Mouse (Mus musculus) CD4-positive helper T cell, adult 2 months (primary cell): ENCODE measurements at regions not wholly inside any gene's neighbourhood (a gene's known extent, or its start where the extent isn't known, plus 50 kb on each side); places are given as distances from the start of the nearest gene placed in this dataset.
A peak's percentile ranks its signal among the peaks of the same experiment; 100 is the strongest.
"Not testable (repeated sequence)": the region's sequence is repeated elsewhere in the genome, so short reads cannot be mapped to it uniquely, and the experiment has no call there.

Experiments
- DNase-seq: peaks from one replicate; pipeline ENCODE4 v3.0.0-alpha.2; 2012; ENCODE audit warnings: low read depth, missing footprints, low spot score

DNA sequence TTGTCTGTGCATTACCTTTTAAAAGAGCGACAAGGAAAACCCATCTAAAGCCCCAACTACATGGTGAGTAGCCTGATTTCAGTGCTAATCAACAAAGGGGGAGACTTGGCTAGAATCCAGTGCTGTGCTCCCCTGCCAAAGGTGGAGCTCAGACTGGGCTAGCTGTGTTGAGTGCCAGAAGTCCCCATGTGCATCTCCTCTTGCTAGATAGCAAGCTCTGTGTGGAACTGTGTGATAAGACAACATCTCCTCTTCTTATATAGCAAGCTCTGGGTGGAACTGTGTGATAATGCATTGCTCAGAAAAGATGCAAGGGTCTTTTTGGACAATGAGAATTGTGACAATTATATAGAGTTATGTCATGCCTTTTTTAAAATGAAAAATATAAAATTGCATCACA, 741.4 kb downstream of the Adam6a start:
- no peak for DNase-seq

DNA sequence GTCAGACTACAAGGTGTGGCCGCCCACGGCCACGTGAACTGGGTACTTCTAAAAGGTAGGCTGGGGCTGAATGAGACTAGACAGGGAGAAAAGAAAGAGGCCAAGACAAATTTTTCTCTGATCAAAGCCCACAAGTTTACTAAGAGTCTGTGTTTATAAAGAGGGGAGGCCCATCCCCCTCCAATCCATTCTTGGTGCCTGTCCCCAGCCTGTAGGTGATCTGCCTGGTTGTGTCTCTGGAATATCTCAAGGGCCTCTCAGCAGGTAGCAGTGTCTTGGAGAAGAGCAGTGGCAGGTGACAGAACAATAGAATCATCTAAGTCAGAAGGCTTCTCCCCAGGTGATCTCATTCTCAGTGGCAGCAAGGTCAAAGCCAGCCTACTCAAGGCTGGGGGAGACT, 743.3 kb downstream of the Adam6a start:
- no peak for DNase-seq

DNA sequence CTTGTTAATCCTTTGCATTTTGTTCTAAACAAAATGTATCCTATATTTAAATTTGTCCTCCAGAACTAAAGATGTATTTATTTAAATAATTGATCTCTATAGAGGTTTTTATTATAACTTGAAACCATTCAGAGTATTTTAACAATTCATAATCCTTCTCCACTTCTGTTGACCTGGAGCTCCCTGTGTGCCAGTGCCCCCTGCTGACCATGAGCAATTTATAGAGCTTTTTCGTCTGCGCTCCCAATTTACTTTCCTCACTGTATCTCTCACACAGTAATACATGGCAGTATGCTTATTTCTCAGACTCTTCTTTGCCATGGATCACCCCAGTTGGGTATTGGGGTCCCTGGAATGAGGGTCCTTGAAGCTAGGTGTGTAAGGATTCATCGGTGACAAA, 747.4 kb downstream of the Adam6a start:
- no peak for DNase-seq

DNA sequence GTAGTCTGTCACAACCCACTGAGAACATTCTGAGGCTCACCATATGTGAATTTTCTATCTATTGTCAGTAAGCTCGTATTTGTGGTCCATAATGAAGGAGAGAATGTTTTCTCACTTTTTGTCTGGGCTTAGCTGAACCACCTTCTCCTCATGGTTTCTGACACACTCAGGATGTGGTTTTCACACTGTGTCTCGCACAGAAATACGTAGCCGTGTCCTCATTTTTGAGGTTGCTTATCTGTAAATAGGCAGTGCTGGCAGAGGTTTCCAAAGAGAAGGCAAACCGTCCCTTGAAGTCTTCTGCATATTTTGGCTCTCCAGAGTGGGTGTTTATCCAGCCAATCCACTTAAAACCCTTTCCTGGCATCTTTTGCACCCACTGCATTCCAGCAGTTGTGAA, 756.1 kb downstream of the Adam6a start:
- peak; percentile 69 for DNase-seq

DNA sequence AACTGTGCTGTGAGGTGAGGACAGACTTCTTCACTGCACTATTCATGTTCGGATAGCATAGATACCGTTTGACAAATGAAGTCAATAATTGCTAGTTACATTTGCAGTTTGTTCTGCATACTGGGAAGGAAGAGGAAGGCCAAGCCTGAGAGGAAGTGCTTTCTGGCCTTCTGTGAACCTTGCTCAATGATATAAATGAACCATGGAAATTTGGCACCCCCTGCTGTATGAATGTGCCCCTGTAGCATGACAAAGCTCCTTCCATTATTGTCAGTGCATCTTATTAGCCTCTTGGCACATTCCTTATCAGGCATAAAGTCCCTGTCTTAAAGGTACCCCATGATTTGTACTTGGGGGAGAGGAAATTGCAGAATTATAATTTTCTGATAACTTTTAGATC, 758.0 kb downstream of the Adam6a start:
- DNase-seq, result no peak

DNA sequence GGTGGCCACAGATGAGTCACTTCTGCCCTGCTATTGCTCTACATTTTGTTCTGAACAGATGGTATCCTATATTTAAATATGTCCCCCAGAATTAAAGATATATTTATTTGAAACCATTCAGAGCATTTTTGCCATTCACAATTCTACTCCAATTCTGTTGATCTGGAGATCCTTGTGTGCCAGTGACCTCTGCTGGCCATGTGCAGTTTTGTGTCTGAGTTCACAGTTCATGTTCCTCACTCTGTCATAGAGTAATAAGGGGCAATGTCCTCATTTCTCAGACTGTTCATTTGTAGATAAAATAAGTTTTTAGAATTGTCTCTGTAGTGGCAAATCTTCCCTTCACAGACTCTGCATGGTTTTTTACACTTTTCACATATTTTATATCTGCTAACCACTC, 788.8 kb downstream of the Adam6a start:
- no peak for DNase-seq

DNA sequence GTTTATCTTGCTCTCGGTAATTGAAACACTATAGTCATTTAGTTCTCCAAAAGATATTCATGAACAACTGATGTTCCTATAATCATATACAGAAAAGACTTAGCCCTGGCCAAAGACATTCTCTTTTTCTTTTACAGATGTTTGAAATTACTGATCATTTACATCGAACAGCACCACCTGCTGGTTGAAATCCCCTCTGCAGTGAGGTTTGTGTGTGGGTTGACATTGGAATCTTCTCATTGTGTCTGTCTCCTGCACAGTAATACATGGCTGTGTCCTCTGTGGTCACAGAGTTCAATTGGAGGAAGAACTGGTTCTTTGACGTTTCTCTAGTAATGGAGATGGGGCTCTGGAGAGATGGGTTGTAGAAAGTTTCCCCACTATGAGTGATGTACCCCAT, 822.6 kb downstream of the Adam6a start:
- peak; percentile 21 for DNase-seq

DNA sequence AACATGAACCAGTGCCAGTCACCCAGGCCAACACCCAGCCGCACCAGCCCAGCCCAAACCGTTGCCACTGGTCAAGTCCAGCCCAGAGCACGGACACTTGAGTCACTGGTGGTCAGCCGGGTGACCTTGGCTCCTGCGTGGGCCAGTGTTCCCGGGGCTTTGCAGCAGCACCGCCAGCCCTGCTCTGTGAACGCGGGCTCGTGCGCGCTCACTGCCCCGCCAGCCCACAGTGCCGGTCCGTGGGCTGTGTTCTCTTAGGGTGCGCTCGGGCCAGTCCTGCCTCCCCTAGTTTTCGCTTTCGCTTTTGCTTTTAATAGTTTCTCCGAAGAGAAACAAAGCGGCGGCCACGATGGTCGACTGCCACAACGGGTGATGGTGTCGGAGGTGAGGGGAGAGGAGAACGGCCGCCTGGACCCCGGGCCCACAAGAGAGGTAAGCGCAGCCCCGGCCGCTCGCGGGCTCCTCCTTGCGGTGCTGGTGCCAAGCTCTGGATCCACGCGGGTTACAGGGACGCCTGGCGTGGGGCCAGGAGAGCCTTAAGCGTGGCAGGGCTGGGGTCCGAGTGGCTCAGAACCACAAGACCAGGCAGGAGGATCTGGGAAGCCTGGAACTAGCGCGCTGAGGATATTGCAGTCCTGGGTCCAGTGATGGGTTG, 835.1 kb downstream of the Adam6a start:
- DNase-seq, result peak; percentile 71

DNA sequence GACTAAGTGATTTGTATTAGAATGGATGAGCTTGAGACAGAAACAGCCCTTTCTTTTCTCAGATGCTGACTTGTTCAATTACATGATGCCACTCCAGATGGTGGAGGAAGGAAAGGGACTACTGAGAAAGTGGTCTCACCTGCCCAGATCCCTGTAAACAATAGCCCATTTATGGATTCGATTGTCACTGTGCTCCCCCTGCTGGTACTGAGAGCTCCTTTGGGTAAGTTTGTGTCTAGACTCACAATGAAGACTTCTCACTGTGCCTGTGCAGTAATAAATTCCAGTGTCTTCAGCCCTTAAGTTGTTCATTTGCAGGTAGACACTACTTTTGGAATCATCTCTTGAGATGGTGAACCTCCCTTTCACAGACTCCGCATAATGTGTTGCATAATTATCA, 847.7 kb downstream of the Adam6a start:
- no peak for DNase-seq

DNA sequence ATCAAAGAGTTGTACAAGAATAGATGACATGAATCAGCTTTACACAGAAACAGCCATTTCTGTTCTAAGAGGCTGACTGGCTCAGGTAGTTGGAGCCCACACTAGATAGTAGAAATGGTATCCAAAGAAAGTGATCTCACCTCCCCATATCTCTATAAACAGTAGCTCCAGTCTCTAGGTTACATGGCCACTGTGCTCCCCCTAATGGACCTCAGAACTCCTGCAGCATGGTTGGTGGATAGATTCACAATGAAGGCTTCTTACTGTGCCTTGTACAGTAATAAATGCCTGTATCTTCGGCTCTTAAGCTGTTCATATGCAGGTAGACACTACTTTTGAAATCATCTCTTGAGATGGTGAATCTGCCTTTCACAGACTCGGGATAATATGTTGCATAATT, 862.5 kb downstream of the Adam6a start:
- no peak for DNase-seq

DNA sequence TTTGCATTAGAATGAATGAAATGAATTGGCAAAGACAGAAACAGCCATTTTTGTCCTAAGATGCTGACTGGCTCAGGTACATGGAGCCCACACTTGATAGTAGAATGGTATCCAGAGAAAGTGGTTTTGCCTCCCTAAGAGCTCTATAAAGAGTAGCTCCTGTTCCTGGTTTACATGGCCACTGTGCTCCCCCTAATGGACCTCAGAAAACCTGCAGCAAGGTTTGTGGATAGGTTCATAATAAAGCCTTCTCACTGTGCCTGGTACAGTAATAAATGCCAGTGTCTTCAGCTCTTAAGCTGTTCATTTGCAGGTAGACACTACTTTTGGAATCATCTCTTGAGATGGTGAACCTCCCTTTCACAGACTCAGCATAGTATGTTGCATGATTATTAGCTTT, 890.8 kb downstream of the Adam6a start:
- no peak for DNase-seq

DNA sequence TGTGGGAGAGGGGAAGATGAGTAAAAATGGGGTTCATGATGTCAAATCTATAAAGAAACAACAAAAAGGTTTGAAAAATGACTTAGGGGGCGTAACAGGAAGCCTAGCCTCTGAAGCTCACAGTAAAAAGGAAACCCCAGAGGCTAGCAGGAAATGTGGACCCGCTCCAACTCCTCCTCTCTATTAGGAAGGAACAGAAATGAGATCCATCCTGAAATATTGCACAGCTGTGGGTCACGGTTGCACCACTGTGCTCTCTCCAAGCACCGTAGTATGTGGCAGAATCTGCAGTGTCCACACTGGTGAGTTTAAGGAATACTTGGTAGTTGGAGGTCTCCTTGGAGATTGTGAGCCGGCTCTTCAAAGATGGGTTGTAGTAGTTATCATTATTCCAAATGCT, 918.3 kb downstream of the Adam6a start:
- no peak for DNase-seq

DNA sequence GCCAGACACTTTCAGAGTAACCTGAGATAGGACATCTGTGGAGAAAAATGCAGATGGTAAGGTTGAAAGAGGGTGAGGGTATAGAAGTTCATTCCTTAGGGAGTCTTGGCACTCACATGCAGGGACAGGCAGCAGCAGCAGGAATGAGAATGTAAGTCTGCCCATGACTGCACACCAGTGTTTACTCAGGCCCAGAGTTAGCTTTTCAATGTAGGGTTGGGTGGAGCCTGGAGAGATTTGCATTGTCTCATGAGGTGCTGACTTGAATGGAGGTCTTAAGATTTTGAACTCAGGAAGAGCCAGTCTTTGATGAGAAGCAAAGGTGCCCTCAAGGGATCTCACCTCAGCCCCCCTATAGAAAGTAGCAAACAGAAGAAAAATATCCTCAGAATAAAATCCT, 918.9 kb downstream of the Adam6a start:
- no peak for DNase-seq

DNA sequence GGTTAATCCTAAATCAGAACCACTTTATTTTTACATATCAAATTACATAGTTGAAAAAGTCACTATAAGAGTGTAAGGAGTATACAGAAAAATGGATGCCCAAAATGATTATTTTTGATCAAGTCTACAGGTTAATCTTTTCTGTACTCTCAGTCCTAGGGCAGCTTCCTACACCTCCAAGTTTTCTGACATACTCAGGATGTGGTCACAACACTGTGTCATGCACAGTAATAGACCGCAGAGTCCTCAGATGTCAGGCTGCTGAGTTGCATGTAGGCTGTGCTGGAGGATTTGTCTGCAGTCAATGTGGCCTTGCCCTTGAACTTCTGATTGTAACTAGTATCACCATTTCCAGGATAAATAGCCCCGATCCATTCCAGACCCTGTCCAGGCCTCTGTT, 925.1 kb downstream of the Adam6a start:
- DNase-seq, result peak; percentile 42

DNA sequence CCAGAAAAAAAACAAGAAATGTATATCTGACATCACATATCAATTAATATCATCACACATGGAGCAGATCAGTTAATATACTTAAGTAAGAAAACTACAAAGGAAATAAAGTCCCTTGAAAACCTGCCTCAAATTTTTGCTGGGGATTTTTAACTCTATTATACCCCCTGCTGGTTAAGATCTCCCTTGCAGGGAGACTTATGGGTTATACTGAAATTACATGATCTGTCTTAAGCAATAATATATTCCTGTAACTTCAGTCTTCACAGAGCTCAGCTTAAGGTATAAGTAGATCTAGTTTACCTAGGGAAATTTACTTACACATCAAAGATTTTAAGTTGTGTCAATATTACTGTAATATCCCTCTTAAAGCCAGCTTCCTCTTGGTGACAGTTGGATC, 929.0 kb downstream of the Adam6a start:
- not testable (repeated sequence) for DNase-seq

DNA sequence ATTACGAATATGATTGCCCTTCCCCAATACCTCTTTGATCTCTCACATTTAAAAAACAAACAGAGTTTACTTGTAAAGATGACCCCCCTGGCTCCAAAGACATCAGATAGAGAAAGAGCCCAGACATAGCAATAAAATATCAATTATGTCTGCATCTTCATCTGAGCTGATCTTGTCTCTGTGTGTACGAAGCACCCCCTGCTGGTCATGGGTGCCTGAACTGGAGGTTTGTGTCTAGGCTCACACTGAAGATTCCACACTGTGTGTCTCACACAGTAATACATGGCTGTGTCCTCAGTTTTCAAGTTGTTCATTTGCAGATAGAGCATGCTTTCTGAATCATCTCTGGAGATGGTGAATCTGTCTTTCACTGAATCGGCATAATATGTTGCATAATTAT, 935.0 kb downstream of the Adam6a start:
- DNase-seq, result no peak

DNA sequence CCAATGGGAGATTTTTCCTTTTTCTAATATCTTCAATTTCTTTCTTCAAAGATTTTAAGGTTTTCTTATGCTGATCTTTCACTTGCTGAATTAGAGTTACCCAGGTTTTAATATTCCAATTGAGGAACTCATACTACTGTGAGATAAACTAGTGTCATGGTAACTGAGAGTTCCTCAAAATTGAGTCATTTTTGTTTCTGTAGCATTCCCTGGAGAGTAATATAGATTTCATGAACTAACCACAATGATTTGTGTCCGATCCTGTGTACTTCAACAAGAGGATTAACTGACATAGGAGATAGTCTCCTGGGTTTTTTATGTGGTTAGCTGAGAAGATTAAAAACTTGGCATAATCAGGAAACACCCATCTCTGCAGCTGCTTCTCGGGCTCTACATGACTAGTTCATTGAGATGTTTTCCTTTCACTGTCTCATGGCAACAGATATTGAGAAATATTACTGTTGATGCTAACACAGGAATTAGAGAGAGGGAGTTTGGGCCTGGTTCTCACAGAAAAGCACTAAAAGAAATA, 949.9 kb downstream of the Adam6a start:
- not testable (repeated sequence) for DNase-seq

DNA sequence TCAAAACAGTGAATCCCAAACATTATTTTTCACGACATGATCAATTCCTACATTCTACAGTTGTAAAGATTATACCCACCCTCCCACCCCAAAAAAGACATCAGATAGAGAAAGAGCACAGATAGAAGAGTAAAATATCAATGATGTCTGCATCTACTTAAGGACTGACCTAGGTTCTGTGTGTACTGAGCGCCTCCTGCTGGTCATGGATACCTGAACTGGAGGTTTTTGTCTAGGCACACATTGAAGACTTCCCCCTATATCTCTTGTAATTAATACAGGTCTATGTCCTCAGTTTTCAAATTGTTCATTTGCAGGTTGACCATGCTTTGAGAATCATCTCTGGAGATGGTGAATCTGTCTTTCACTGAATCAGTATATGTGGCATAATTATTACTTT, 952.0 kb downstream of the Adam6a start:
- peak; percentile 10 for DNase-seq

DNA sequence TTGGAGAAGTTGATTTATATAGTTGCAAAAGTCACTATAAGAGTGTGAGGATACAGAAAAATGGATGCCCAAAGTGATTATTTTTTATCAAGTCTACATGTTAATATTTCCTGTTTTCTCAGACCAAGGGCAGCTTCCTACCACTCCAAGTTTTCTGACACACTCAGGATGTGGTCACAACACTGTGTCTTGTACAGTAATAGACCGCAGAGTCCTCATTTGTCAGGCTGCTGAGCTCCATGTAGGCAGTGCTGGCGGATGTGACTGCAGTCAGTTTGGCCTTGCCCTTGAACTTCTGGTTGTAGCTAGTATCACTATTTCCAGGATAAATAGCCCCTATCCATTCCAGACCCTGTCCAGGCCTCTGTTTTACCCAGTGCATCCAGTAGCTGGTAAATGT, 969.4 kb downstream of the Adam6a start:
- no peak for DNase-seq

DNA sequence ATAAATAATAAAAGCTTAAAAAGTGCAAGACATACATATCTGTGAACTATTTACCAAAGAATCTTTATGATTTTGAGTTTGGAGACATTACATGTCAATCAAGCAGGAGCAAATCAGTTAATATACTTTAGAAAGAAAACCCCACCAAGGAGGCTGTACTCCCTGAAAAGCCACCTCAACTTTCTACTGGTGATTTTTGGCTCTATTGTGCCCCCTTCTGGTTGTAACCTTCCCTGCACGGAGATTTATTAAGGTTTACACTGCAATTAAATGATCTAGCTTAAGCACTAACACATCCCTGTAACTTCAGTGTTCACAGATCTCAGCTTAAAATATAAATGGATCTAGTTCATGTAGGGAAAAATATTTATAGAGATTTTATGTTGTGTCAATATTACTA, 998.4 kb downstream of the Adam6a start:
- not testable (repeated sequence) for DNase-seq

DNA sequence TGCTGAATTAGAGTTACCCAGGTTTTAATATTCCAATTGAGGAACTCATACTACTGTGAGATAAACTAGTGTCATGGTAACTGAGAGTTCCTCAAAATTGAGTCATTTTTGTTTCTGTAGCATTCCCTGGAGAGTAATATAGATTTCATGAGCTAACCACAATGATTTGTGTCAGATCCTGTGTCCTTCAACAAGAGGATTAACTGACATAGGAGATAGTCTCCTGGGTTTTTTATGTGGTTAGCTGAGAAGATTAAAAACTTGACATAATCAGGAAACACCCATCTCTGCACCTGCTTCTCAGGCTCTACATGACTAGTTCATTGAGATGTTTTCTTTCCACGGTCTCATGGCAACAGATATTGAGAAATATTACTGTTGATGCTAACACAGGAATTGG, 1001.2 kb downstream of the Adam6a start:
- DNase-seq, result not testable (repeated sequence)

DNA sequence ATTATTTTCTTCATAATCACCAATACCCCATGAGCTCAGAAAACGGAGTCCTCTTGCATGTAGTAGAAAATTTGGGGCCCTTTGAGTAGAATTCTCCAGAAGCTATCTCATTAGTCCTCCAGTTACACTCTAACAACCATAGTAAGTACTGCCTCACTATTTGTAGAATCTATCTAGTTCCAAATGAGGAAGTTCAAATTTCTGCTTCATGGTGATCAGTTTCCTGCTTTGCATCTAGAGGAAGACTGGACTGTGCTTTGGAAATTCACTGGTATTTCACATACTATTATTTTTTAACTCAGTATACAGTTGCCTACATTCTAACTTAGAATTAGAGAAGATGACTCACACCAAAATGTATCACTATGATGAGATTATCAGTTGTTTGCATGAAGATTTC, 1018.7 kb downstream of the Adam6a start:
- DNase-seq, result no peak

DNA sequence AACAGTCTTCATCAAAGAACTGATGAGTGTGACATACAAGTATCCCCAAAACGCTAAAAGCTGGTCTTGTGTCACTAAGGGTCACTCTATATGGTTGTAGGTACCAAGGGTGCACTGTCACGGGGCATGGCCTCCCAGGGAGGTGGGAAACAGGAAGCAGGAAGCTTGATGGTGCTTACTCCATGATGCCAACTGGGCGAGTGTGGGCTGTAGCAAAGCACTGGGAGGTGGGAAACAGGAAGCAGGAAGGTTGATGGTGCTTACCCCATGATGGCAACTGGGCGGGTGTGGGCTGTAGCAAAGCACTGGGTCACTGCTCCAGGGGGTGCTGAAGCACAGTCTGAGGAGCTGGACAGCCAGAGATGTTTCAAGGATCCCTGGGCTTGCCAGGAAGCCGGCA, 1019.3 kb downstream of the Adam6a start:
- no peak for DNase-seq

DNA sequence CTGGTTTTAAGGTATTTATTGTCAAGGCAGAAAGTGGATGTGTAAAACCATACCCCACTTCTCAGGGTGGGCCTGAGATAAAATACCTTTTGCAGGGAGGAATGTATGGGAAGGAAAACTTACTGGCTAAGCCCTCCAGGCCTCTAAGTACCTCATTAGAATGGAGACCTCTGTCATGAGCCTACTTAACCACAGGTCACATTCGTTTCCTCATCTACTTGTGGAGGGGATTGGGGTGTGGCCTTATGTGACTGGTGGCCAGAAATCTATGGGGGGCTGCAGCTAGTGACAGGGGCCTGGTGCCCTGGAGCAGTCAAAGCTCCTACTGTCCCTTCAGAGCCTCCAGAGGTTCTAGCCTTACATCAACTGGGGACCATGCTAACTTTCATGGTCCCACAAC, 1020.0 kb downstream of the Adam6a start:
- DNase-seq, result no peak
